Comparison of ENCODE assay signal across 8 mouse cellular contexts in genomic region chr3:88684236-88684979, GRCm38 (mm10). TPM values are rescaled to one million over a fixed set of nuclear protein-coding genes. Genes with fewer than 3 reads are reported as not detected.
DNase-seq lines count a peak whose midpoint lies in the region; ATAC-seq and TF ChIP-seq lines count a peak whose summit lies in the region.

No protein-coding gene starts in this region.

- no peaks in the 10 kb centered on the region for H3K27me3 ChIP-seq in embryonic facial prominence, embryonic 13.5 days
- H3K27me3 ChIP-seq in kidney, embryonic 14.5 days (ENCODE audit: control insufficient read depth, insufficient read depth, low read length), result no peaks in the 10 kb centered on the region
- H3K27me3 ChIP-seq in myocyte (ENCODE audit: control insufficient read depth, insufficient read depth, insufficient read length), result no peaks in the 10 kb centered on the region

- H3K4me2 ChIP-seq in embryonic facial prominence, embryonic 13.5 days, result peak overlapping the region; percentile 77
- peak overlapping the region; percentile 57 for H3K4me2 ChIP-seq in kidney, embryonic 14.5 days (replicated peaks; ENCODE audit: low read depth, low read length)
- peak overlapping the region; percentile 62 for H3K4me2 ChIP-seq in myocyte (ENCODE audit: low read depth)

- no peak overlapping the region for H3ac ChIP-seq in myocyte (ENCODE audit: control insufficient read depth, insufficient read length)

- peak overlapping the region; percentile 94 for H3K4me3 ChIP-seq in embryonic facial prominence, embryonic 13.5 days
- H3K4me3 ChIP-seq in kidney, embryonic 14.5 days (ENCODE audit: low read length), result peak overlapping the region; percentile 99
- peak overlapping the region; percentile 95 for H3K4me3 ChIP-seq in myocyte

- H3K27ac ChIP-seq in embryonic facial prominence, embryonic 13.5 days, result peak overlapping the region; percentile 99
- peak overlapping the region; percentile 93; the same call in 1 of the 2 replicates for H3K27ac ChIP-seq in kidney, embryonic 14.5 days (ENCODE audit: low read depth, low read length)

- no peak for TF ChIP-seq POLR2A in myocyte (IDR thresholded peaks at IDR 0.05; ENCODE audit: insufficient read length, low read depth)

- peaks cover 17% of the 10 kb centered on the region for H3K36me3 ChIP-seq in embryonic facial prominence, embryonic 13.5 days
- H3K36me3 ChIP-seq in kidney, embryonic 14.5 days (ENCODE audit: control insufficient read depth, insufficient read depth, low read length), result peaks cover 18% of the 10 kb centered on the region
- H3K36me3 ChIP-seq in myocyte (ENCODE audit: control insufficient read depth, insufficient read depth), result peaks cover 14% of the 10 kb centered on the region

- peak; percentile 38 to 49 for DNase-seq in kidney, adult 8-10 months
- no peak for DNase-seq in kidney, postnatal 10 days
- no peak for DNase-seq in urinary bladder, adult 2 months (ENCODE audit: low spot score)
- DNase-seq in adrenal gland, adult 18-20 months (ENCODE audit: low spot score in 2 of 2), result no peak
- DNase-seq in ovary, adult 18-20 months (ENCODE audit: low spot score), result no peak

- ATAC-seq in embryonic facial prominence, embryonic 13.5 days (ENCODE audit: insufficient number of reproducible peaks, insufficient read depth, low FRiP score, low TSS enrichment, low read depth), result no peak
- no peak for ATAC-seq in kidney, embryonic 14.5 days (ENCODE audit: low FRiP score, low TSS enrichment)

- peaks cover 15% of the 10 kb centered on the region for H3K4me1 ChIP-seq in embryonic facial prominence, embryonic 13.5 days
- peaks cover 7% of the 10 kb centered on the region; the same call in 1 of the 2 replicates for H3K4me1 ChIP-seq in kidney, embryonic 14.5 days (ENCODE audit: control insufficient read depth, insufficient read depth, low read length)

- no peaks in the 10 kb centered on the region for H3K9me3 ChIP-seq in embryonic facial prominence, embryonic 13.5 days
- H3K9me3 ChIP-seq in kidney, embryonic 14.5 days (ENCODE audit: control insufficient read depth, low read length), result no peaks in the 10 kb centered on the region

- H3K9ac ChIP-seq in embryonic facial prominence, embryonic 13.5 days, result peak overlapping the region; percentile 97; the same call in 1 of the 2 replicates
- peak overlapping the region; percentile 99; the same call in 1 of the 2 replicates for H3K9ac ChIP-seq in kidney, embryonic 14.5 days (ENCODE audit: low read depth, low read length)

- H3K79me2 ChIP-seq in myocyte (ENCODE audit: control insufficient read depth, insufficient read depth), result peaks cover 38% of the 10 kb centered on the region

- 59% methylated on average over 8 of the region's 8 CpGs for WGBS in embryonic facial prominence, embryonic 13.5 days
- 63% methylated on average over 7 of the region's 8 CpGs for WGBS in kidney, embryonic 14.5 days

TF ChIP-seq in myocyte, 11 proteins besides CTCF, POLR2A, EP300 and RAD21:
- no peak for TF ChIP-seq MYOD1 (IDR thresholded peaks at IDR 0.05; ENCODE audit: control insufficient read depth in 1 of 3, insufficient read length in 2 of 3, low read depth in 2 of 3)
TF ChIP-seq in myocyte: peak in this region for 0.

RNA-seq across cellular contexts. Expression of gene Khdc4, which starts 1.2 kb away (rescaled TPM):
- 92.5 and 106 TPM in 2 replicates for polyA plus RNA-seq in embryonic facial prominence, embryonic 13.5 days (2015; fragmentation: Nextera tagmentation; extraction: Ambion mirVana)
- 58.1 and 103 TPM in 2 replicates for polyA plus RNA-seq in kidney, embryonic 14.5 days (2014; fragmentation: Nextera tagmentation; extraction: Ambion mirVana)
- polyA plus RNA-seq in myocyte (2012; fragmentation: generic; extraction: Trizol), result 17.2 TPM
- 76.3 and 121 TPM in 2 replicates for polyA plus RNA-seq in urinary bladder, adult 2 months (2012; rRNA removed)
- total RNA-seq in adrenal gland, adult 18-20 months (2021), result 10 to 100 TPM; 65.1 to 67.4 TPM

RNA-seq across cellular contexts. Expression of gene Rxfp4, which starts 31.5 kb away (rescaled TPM):
- polyA plus RNA-seq in embryonic facial prominence, embryonic 13.5 days (2015; fragmentation: Nextera tagmentation; extraction: Ambion mirVana), result not detected in 2 replicates
- polyA plus RNA-seq in kidney, embryonic 14.5 days (2014; fragmentation: Nextera tagmentation; extraction: Ambion mirVana), result not detected in 2 replicates
- polyA plus RNA-seq in myocyte (2012; fragmentation: generic; extraction: Trizol), result not detected
- not detected in 2 replicates for polyA plus RNA-seq in urinary bladder, adult 2 months (2012; rRNA removed)
- not detected for total RNA-seq in adrenal gland, adult 18-20 months (2021)

RNA-seq across cellular contexts. Expression of gene Rit1, which starts 32.2 kb away (rescaled TPM):
- polyA plus RNA-seq in embryonic facial prominence, embryonic 13.5 days (2015; fragmentation: Nextera tagmentation; extraction: Ambion mirVana), result 51.4 and 54.4 TPM in 2 replicates
- polyA plus RNA-seq in kidney, embryonic 14.5 days (2014; fragmentation: Nextera tagmentation; extraction: Ambion mirVana), result 44.7 and 46.4 TPM in 2 replicates
- polyA plus RNA-seq in myocyte (2012; fragmentation: generic; extraction: Trizol), result 62.3 TPM
- 81.4 and 89.3 TPM in 2 replicates for polyA plus RNA-seq in urinary bladder, adult 2 months (2012; rRNA removed)
- 10 to 100 TPM; 52.2 to 59.9 TPM for total RNA-seq in adrenal gland, adult 18-20 months (2021)

Comparison
In these comparisons a context has a peak if more than half of its experiments do, and no peak if none do; other contexts are left out.
1. DNase-seq: peak in kidney, adult 8-10 months (2 of 2); none in kidney, postnatal 10 days (single experiment), urinary bladder, adult 2 months (single experiment), adrenal gland, adult 18-20 months (0 of 2) and ovary, adult 18-20 months (single experiment).
2. Peak in every context shown above with its lines, with median percentiles within 50 percentile points of each other: H3K4me2 ChIP-seq and H3K4me3 ChIP-seq.